Mouse (Mus musculus) heart, postnatal 14 days (tissue): ENCODE data around the gene Vgll4. TPM values are rescaled to one million over a fixed set of nuclear protein-coding genes. Genes with fewer than 3 reads are reported as not detected.

ENCODE experiments used
- DNase-seq, 2 experiments: peaks; one replicate each; pipeline ENCODE4 v3.0.0; 2021 to 2022
- intact Hi-C: fragments of 180-260 bp; cut with DNase I; formaldehyde crosslinking; loops from one replicate; pipeline ENCODE4 v1.15.1; 2025
- total RNA-seq, 2 experiments: library from RNA; stranded (reverse); gene quantifications; 2 replicates each; pipeline ENCODE4 v1.2.3; 2021

The Vgll4 gene
- total RNA-seq, 2 experiments from 2014 or later: 28.4 to 29.5 TPM

DNA sequence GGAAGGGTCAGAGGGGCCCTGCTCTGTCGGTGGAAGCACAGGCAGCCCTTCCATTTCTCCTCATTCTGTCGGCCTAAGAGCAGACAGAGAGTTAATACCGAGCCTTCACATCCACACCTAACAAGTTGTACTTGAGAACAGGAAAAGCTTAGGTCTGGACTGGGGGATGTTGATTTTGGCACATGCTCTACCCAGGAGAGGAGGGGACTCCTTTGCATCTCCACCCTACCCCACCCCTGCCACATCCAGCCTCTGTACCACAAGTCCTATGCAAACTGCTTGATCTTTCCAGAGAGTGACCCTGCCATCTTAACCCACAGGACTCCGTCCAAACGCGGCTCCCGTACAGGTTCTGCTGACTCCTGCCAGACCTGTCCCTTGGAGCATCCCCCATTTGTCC is 148.1 kb downstream of the Vgll4 start:
- no peak for DNase-seq
- intact Hi-C loops: loop anchor here (5.0 kb wide), 1 partner anchor 41 kb away; no protein-coding TSS in a partner anchor

DNA sequence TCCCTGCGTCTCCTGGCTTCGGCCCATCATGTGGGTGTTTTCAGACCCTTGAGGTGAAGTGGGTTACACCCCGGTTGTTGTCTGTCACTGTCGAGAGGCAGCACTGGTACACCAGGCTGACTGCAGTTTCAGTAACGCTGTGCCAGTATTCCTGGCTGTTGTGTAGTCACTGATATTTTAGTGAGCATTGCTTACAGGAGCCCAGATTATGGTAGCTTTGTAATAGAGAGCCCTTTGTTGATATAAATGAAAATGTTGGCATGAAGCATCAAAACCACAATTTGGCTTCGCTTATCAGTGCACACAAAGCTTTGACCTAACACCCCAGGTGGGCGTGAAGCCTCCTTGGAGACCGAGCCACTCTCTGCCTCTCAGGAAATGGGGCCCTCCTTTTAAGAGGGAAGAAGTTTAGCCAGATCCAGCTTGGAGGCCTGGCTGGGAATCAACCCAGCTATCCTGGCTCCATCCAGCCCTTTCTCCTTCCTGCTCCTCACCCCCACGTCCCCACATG is 149.8 kb downstream of the Vgll4 start:
- intact Hi-C loops: loop anchor here (5.0 kb wide), 1 partner anchor 42 kb away; no protein-coding TSS in a partner anchor

DNA sequence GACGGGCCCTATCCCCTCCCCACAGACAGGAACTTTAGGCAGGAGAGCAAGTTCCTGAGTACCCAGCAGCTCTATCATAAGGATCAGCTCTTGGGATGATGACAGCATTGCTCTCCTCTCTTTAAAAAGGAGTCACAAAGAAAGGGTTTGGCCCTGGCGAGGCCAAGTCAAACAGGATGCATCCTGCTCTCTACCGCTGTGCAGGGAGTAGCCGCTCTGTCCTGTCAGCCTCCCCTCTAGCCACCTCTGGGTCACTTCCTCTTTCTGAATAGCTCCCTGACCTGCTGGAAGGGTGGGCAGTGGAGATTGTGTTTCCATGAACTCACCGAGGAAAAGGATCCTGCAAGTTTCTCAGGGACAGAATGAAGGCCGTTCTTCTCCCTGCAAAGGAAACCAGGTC is 151.3 kb downstream of the Vgll4 start:
- intact Hi-C loops: no loop called here
- peak in 1 of 2 experiments; percentile 36 for DNase-seq

More for the DNA sequence above, 149.8 kb downstream of the Vgll4 start:
- peak; percentile 42 to 47 for DNase-seq

DNA sequence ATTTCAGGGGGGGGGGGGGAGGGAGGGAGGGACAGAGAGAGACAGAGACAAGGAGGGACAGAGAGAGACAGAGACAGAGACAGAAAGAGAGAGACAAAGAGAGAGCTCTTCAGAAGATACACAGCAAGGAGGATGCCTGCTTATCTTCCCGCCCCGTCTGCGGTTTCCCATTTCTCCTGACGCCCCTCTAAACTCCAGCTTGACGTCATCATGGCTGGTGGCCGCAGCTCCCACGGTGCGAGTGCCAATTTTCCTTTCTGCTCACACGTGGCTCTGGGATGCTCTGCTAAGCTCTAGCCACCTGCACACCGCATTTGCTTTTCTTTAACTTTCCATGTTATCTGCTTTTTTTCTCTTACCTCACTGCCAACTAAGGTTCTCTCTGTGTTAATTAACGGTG is 151.8 kb downstream of the Vgll4 start:
- intact Hi-C loops: loop anchor here (2.0 kb wide), 1 partner anchor 109 kb away; no protein-coding TSS in a partner anchor
- DNase-seq: peak in 1 of 2 experiments; percentile 34

DNA sequence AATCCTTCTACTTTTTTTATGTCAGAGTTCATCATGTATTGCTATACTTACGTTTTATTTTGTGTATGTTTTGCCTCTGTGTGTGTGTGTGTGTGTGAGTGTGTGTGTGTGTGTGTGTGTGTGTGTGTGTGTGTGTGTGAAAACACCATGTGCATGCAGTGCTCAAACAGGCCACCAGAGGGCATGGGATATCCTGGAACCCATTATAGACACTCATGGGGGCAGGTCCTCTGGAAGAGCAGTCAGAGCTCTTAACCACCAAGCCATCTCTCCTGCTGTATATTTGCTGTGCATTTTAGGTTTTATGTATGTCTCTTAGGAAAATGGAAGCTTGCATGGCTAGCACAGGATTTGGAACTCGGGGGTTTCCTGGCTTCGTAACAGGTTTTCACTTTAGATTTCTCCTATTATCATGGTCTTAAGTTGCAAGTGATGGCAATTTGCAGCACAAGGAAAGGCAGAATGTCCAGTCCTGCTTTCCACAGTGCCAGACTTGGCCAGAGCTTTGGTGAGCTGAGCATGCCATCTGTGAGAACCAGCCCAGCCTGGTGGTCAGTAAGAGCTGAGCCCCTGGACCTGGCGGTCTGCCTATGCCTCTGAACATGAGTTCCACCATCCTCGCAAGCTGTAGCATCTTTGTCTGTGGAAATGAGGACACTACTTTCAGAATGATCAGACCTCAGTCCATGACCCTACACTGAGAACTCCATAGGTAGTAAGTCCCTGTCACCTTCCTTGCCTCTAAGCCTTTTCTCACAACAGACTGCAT is 154.7 kb downstream of the Vgll4 start:
- no peak for DNase-seq
- intact Hi-C loops: loop anchor here (5.0 kb wide), 1 partner anchor 88 kb away; no protein-coding TSS in a partner anchor

DNA sequence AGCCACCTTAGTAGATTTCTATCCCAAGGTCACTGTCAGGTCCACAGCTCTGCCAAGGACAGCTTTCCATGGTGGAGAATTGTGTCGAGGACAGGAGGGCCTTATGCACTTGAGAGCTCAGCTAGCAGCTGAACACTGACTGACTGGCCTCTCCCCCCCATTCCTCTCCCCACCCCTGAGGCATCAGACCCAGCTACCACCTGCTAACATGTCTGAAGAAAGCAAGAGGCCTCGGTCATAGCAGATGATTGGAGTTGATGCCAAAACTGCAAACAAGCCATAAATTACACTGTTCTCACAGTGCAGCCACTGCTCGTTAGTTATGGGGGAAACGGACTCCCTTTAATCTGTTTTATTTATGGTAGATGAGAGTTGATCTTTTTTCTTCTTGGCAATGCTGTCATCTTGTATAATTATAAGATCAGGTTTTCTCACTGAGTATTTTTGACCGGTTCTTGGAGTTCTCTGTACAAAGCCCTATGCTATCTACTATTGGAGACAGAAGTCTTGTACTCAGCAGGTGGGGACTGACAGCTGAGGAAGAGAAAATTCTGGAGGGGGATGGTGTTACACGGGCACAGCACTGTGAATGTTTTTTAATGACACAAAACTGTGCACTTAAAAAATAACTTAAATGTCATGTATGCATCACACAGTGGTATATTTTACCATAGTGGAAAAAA is 155.5 kb downstream of the Vgll4 start:
- DNase-seq: no peak
- intact Hi-C loops: loop anchor here (5.0 kb wide), 1 partner anchor 87 kb away; no protein-coding TSS in a partner anchor

DNA sequence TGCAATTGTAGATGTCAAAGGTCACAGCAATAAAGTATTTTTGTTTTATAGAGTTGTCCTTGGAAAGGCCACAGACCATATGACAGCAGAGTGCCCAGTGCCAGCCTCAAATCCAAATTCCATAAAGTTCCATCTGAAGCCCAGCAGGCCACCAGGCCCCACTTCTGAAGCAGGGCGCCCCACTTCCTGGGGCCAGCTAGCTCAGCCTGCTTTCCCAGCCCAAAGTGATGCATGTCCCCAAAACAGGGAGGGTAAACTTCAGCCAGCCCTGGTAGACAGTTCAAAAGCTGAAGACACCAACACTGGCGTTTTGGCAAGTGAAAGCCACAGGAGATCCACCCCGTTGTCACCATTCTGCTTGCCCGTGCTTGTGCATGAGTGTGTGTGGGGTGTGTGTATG is 157.0 kb downstream of the Vgll4 start:
- intact Hi-C loops: loop anchor here (5.0 kb wide), 1 partner anchor 85 kb away; no protein-coding TSS in a partner anchor
- DNase-seq: peak in 1 of 2 experiments; percentile 13

DNA sequence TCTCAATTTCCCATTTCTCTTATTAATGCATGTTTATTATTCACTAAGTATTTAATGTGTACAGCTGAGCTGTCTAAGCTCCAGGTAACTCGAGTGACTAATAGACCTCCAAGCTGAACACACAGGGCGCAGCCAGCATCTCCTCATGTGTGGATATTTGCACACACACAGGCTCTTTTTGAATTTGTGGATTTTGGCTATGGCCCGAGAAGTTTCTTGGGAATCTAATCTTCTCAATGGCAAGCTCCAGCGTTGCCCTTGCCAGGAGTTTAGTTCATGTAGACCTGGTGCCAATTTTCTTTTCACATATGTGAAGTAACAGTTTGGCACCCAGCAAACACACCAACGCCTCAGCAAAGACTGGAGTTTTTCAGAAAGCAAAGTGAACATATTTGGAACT is 157.5 kb downstream of the Vgll4 start:
- DNase-seq: peak; percentile 51 to 65
- intact Hi-C loops: loop anchor here (5.0 kb wide), 1 partner anchor 85 kb away; no protein-coding TSS in a partner anchor

Other genes with a start within 250 kb of the Vgll4 start
- 10 to 100 TPM; 12.5 to 14.4 TPM for gene Tamm41, start 67.9 kb upstream of the Vgll4 start, total RNA-seq
- gene Syn2, start 164.9 kb upstream of the Vgll4 start, total RNA-seq: 1 to 10 TPM; 5.1 to 5.4 TPM